Mouse (Mus musculus): ENCODE measurements around the gene Rnf141.

GRCm38 (mm10) chr7:110777146-110778001 lies 66.9 kb downstream of the Rnf141 start:
- TF ChIP-seq POLR2A (IDR thresholded peaks at IDR 0.05; ENCODE audit: control insufficient read depth, extremely low read depth, insufficient read depth, low read length, poor library complexity) (no peak), CTCF (IDR thresholded peaks at IDR 0.05; ENCODE audit: borderline replicate concordance, control insufficient read depth, extremely low read depth, insufficient read depth, low read length, poor library complexity) (no peak)
